Mouse (Mus musculus) limb, embryonic 11.5 days (tissue): ENCODE data around the gene Dlgap3. TPM values are rescaled to one million over a fixed set of nuclear protein-coding genes. Genes with fewer than 3 reads are reported as not detected.

Experiments used
- ATAC-seq: fragments of 200-750 bp; cut with Nextera tagmentation; 2 replicates; pipeline ENCODE4 v1.8.0; 2017; ENCODE audit warnings: low read depth; ENCODE audit not compliant: insufficient number of reproducible peaks, low FRiP score, low TSS enrichment
- DNase-seq: peaks from one replicate; pipeline ENCODE4 v3.0.0-alpha.2; 2015; ENCODE audit warnings: low spot score
- H3K27ac ChIP-seq: fragments of 300-500 bp; sonication (generic); replicated peaks from 2 replicates; pipeline ENCODE4 v1.5.1; 2014; ENCODE audit warnings: low read depth, mild to moderate bottlenecking, low read length
- H3K27me3 ChIP-seq: fragments of 300-500 bp; sonication (generic); 2 replicates; pipeline ENCODE4 v1.6.1; 2014; ENCODE audit warnings: mild to moderate bottlenecking, low read length, mixed read lengths; ENCODE audit not compliant: control insufficient read depth, insufficient read depth
- H3K36me3 ChIP-seq: fragments of 300-500 bp; sonication (generic); 2 replicates; pipeline ENCODE4 v1.6.1; 2014; ENCODE audit warnings: mild to moderate bottlenecking, low read length, moderate library complexity, mixed read lengths; ENCODE audit not compliant: control insufficient read depth, insufficient read depth
- H3K4me1 ChIP-seq: fragments of 300-500 bp; sonication (generic); 2 replicates; pipeline ENCODE4 v1.6.1; 2014; ENCODE audit warnings: low read length, mixed read lengths; ENCODE audit not compliant: control insufficient read depth, insufficient read depth
- H3K4me2 ChIP-seq: fragments of 300-500 bp; sonication (generic); 2 replicates; pipeline ENCODE4 v1.6.1; 2014; ENCODE audit warnings: low read depth, mild to moderate bottlenecking, moderate library complexity; ENCODE audit not compliant: severe bottlenecking
- H3K4me3 ChIP-seq: fragments of 300-500 bp; sonication (generic); 2 replicates; pipeline ENCODE4 v1.5.1; 2014; ENCODE audit warnings: low read depth, low read length
- H3K9ac ChIP-seq: fragments of 300-500 bp; sonication (generic); 2 replicates; pipeline ENCODE4 v1.6.1; 2014; ENCODE audit warnings: mild to moderate bottlenecking, low read length
- H3K9me3 ChIP-seq: fragments of 300-500 bp; sonication (generic); 2 replicates; pipeline ENCODE4 v1.6.1; 2016; ENCODE audit warnings: low read length; ENCODE audit not compliant: control insufficient read depth
- WGBS: fragments of 180-500 bp; shearing (Covaris S2); extraction: QIAGEN DNeasy Blood & Tissue Kit; methylation state at CpG from one replicate; pipeline ENCODE4 v1.1.7; 2014; 5-methylcytosine and 5-hydroxymethylcytosine counted together
- polyA plus RNA-seq: library from polyadenylated mRNA; unstranded; fragments of >200 nt; fragmentation: Nextera tagmentation; extraction: Ambion mirVana; gene quantifications from 2 replicates; pipeline ENCODE4 v1.2.1, GENCODE M21; 2014

Gene Dlgap3
- polyA plus RNA-seq, 1 experiment from 2014 or later, result 0.25 TPM

DNA sequence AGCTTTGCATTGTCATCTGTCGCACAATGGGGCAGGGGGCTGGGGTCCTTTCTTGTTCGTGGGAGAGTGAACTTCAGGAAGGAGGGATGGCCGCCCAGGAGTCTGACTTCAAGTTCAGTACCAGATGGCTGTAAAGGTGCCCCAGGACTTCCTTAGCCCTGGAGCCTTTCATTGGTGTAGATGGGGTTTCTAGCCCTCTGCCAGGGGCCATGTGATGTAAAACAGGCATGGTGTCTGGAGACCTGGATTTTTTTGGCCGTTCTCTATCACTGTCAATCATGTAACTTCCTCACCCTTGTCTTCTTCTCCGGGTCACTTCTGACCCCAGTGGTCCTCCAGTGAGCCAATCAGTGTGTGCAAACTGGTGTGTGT is 95.2 kb downstream of the Dlgap3 start:
- H3K27me3 ChIP-seq, result no peaks in the 10 kb centered on the region
- no peak overlapping the region for H3K4me2 ChIP-seq
- 74% methylated on average over 5 of the region's 5 CpGs for WGBS
- no peak overlapping the region for H3K4me3 ChIP-seq
- no peak for DNase-seq
- no peak overlapping the region for H3K27ac ChIP-seq
- no peaks in the 10 kb centered on the region for H3K36me3 ChIP-seq
- no peaks in the 10 kb centered on the region for H3K9me3 ChIP-seq
- no peak overlapping the region for H3K9ac ChIP-seq
- ATAC-seq, result no peak
- H3K4me1 ChIP-seq, result no peaks in the 10 kb centered on the region

DNA sequence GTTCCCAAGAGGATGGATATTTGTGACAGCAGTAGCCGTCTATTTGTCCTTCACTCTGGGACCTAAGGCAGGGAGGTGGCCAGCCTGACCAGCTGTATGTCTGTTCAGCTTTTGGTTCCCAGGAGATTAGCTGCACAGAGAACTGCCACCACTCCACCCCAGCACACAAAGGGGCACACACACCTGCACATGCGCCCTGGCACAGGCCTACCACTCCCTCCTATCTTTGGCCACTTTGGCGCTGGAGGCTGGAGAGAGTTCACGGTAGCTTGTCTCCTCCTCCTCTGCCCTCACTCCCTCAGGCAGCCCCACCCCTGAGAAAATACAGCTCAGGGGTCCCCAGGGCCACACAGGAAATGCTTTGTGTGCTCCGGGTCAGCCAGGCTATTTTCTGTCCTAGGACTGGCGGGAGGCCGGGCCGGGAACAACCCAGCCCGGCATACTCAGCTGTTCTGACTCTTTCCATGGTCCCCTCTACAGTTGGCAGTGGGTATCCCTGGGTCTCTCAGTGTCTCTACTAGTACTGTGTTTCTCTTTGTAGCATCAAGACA is 109.5 kb downstream of the Dlgap3 start:
- Histone ChIP-seq H3K4me2 (no peak overlapping the region), H3K4me3 (no peak overlapping the region), H3K36me3 (no peaks in the 10 kb centered on the region), H3K27ac (no peak overlapping the region), H3K9ac (no peak overlapping the region), H3K4me1 (no peaks in the 10 kb centered on the region; the same call in 1 of the 2 replicates), H3K27me3 (no peaks in the 10 kb centered on the region), H3K9me3 (no peaks in the 10 kb centered on the region)
- 66% methylated on average over 9 of the region's 9 CpGs for WGBS
- ATAC-seq (no peak), DNase-seq (no peak)

- DNase-seq, result no peak
- Histone ChIP-seq H3K4me1 (no peaks in the 10 kb centered on the region; the same call in 1 of the 2 replicates), H3K4me3 (no peak overlapping the region), H3K9me3 (no peaks in the 10 kb centered on the region), H3K9ac (no peak overlapping the region), H3K27ac (no peak overlapping the region), H3K4me2 (no peak overlapping the region), H3K36me3 (no peaks in the 10 kb centered on the region), H3K27me3 (no peaks in the 10 kb centered on the region)
- 89% methylated on average over 9 of the region's 9 CpGs for WGBS
- no peak for ATAC-seq
Observed at GRCm38 (mm10) chr4:127279241-127279640, 110.2 kb downstream of the Dlgap3 start.

Other genes starting within 250 kb of the Dlgap3 start
- 21.7 and 31.2 TPM in 2 replicates for gene Zmym4, start 201.1 kb upstream of the Dlgap3 start, polyA plus RNA-seq
- gene Sfpq, start 147.9 kb upstream of the Dlgap3 start, polyA plus RNA-seq, result 161 and 180 TPM in 2 replicates
- 35.2 and 38.0 TPM in 2 replicates for gene Zmym1, start 108.1 kb upstream of the Dlgap3 start, polyA plus RNA-seq
- gene Zmym6, start 91.8 kb upstream of the Dlgap3 start, polyA plus RNA-seq, result 22.3 and 26.3 TPM in 2 replicates
- 10.2 and 10.8 TPM in 2 replicates for gene Tmem35b, start 45.5 kb upstream of the Dlgap3 start, polyA plus RNA-seq
- 61.5 and 65.9 TPM in 2 replicates for gene Smim12, start 74.6 kb downstream of the Dlgap3 start, polyA plus RNA-seq
- 11.8 and 11.9 TPM in 2 replicates for gene Gja4, start 144.8 kb downstream of the Dlgap3 start, polyA plus RNA-seq
- gene Gjb3, start 161.6 kb downstream of the Dlgap3 start, polyA plus RNA-seq, result 5.3 and 6.2 TPM in 2 replicates
- gene Gjb4, start 184.9 kb downstream of the Dlgap3 start, polyA plus RNA-seq, result 0.13 TPM in 1 of 2 replicates, not detected in the other
- gene Gjb5, start 189.0 kb downstream of the Dlgap3 start, polyA plus RNA-seq, result 0.82 and 0.88 TPM in 2 replicates